Mouse (Mus musculus) stomach, postnatal 0 days (tissue): ENCODE measurements around the gene Smim17. TPM values are rescaled to one million over a fixed set of nuclear protein-coding genes. Genes with fewer than 3 reads are reported as not detected.

ENCODE experiments used
- ATAC-seq: fragments of 200-750 bp; cut with Nextera tagmentation; 2 replicates; pipeline ENCODE4 v1.8.0; 2017; ENCODE audit not compliant: low FRiP score, low TSS enrichment
- DNase-seq: peaks from one replicate; pipeline ENCODE4 v3.0.0-alpha.2; 2016; ENCODE audit warnings: low spot score
- H3K27ac ChIP-seq: fragments of 300-500 bp; sonication (generic); replicated peaks from 2 replicates; pipeline ENCODE4 v1.5.1; 2014; ENCODE audit warnings: mild to moderate bottlenecking, control low read depth
- H3K27me3 ChIP-seq: fragments of 300-500 bp; sonication (generic); 2 replicates; pipeline ENCODE4 v1.6.1; 2014; ENCODE audit warnings: low read length; ENCODE audit not compliant: control insufficient read depth, insufficient read depth
- H3K36me3 ChIP-seq: fragments of 300-500 bp; sonication (generic); 2 replicates; pipeline ENCODE4 v1.6.1; 2014; ENCODE audit warnings: low read length, mixed read lengths; ENCODE audit not compliant: control insufficient read depth, insufficient read depth
- H3K4me1 ChIP-seq: fragments of 300-500 bp; sonication (generic); replicated peaks from 2 replicates; pipeline ENCODE4 v1.6.1; 2014; ENCODE audit warnings: antibody characterized with exemption; ENCODE audit not compliant: control insufficient read depth, insufficient read depth
- H3K4me2 ChIP-seq: fragments of 300-500 bp; sonication (generic); replicated peaks from 2 replicates; pipeline ENCODE4 v1.6.1; 2014; ENCODE audit warnings: low read depth, mild to moderate bottlenecking, control low read depth, moderate library complexity
- H3K4me3 ChIP-seq: fragments of 300-500 bp; sonication (generic); 2 replicates; pipeline ENCODE4 v1.5.1; 2014; ENCODE audit warnings: low read depth, low read length, control low read depth
- H3K9ac ChIP-seq: fragments of 300-500 bp; sonication (generic); 2 replicates; pipeline ENCODE4 v1.6.1; 2014; ENCODE audit warnings: mild to moderate bottlenecking, low read length, control low read depth, mixed read lengths
- H3K9me3 ChIP-seq: fragments of 300-500 bp; sonication (generic); 2 replicates; pipeline ENCODE4 v1.6.1; 2016; ENCODE audit warnings: low read length; ENCODE audit not compliant: control insufficient read depth
- CTCF ChIP-seq: IDR thresholded peaks from 2 replicates; pipeline ENCODE4 v1.5.1; 2016; ENCODE audit warnings: antibody characterized with exemption, low read depth, mild to moderate bottlenecking, moderate library complexity
- EP300 ChIP-seq: optimal IDR thresholded peaks from 2 replicates; pipeline ENCODE3; 2016; ENCODE audit warnings: antibody characterized with exemption
- WGBS: fragments of 180-500 bp; shearing (Covaris S2); extraction: QIAGEN DNeasy Blood & Tissue Kit; methylation state at CpG from one replicate; pipeline ENCODE4 v1.1.7; 2014; 5-methylcytosine and 5-hydroxymethylcytosine counted together
- polyA plus RNA-seq: library from polyadenylated mRNA; unstranded; fragments of >200 nt; fragmentation: Nextera tagmentation; extraction: Ambion mirVana; gene quantifications from 2 replicates; pipeline ENCODE4 v1.2.1, GENCODE M21; 2015

Smim17 gene
- polyA plus RNA-seq, 1 experiment from 2014 or later: 0.02 TPM

- no peak for DNase-seq
- TF ChIP-seq CTCF (no peak), EP300 (no peak)
- H3K36me3 ChIP-seq: no peaks in the 10 kb centered on the region
- H3K4me1 ChIP-seq: no peaks in the 10 kb centered on the region
- no peak overlapping the region for H3K4me2 ChIP-seq
- no peaks in the 10 kb centered on the region for H3K27me3 ChIP-seq
- H3K27ac ChIP-seq: no peak overlapping the region
- H3K9me3 ChIP-seq: no peaks in the 10 kb centered on the region
- ATAC-seq: no peak
- H3K9ac ChIP-seq: no peak overlapping the region
- no peak overlapping the region for H3K4me3 ChIP-seq
- 85% methylated on average over 3 of the region's 3 CpGs for WGBS
These were observed 25.5 kb upstream of the Smim17 start for GRCm38 (mm10) chr7:6372993-6373392.

- H3K4me3 ChIP-seq: no peak overlapping the region
- 86% methylated on average over 8 of the region's 8 CpGs for WGBS
- H3K4me1 ChIP-seq: no peaks in the 10 kb centered on the region
- H3K27me3 ChIP-seq: no peaks in the 10 kb centered on the region
- H3K9ac ChIP-seq: no peak overlapping the region
- no peaks in the 10 kb centered on the region for H3K36me3 ChIP-seq
- no peak for TF ChIP-seq CTCF
- no peak for TF ChIP-seq EP300
- H3K4me2 ChIP-seq: no peak overlapping the region
- ATAC-seq (no peak), DNase-seq (no peak)
- no peak overlapping the region for H3K27ac ChIP-seq
- H3K9me3 ChIP-seq: no peaks in the 10 kb centered on the region
These were observed 20.1 kb upstream of the Smim17 start for GRCm38 (mm10) chr7:6378441-6378840.

GRCm38 (mm10) chr7:6381431-6381830 is 17.1 kb upstream of the Smim17 start:
- Histone ChIP-seq H3K9ac (no peak overlapping the region), H3K4me2 (no peak overlapping the region), H3K27me3 (no peaks in the 10 kb centered on the region), H3K4me3 (no peak overlapping the region), H3K36me3 (no peaks in the 10 kb centered on the region), H3K27ac (no peak overlapping the region), H3K4me1 (peaks cover 3% of the 10 kb centered on the region; the same call in 1 of the 2 replicates), H3K9me3 (no peaks in the 10 kb centered on the region)
- TF ChIP-seq CTCF (peak; percentile 39), EP300 (no peak)
- 75% methylated on average over 2 of the region's 2 CpGs for WGBS
- DNase-seq (no peak), ATAC-seq (no peak)

- Histone ChIP-seq H3K27ac (peak within 1 kb of the TSS; percentile 30; the same call in 1 of the 2 replicates), H3K4me1 (peaks cover 3% of the 10 kb centered on the region; the same call in 1 of the 2 replicates), H3K4me2 (peak within 1 kb of the TSS; percentile 89), H3K4me3 (peak within 1 kb of the TSS; percentile 58), H3K9me3 (no peaks in the 10 kb centered on the region), H3K27me3 (no peaks in the 10 kb centered on the region), H3K36me3 (no peaks in the 10 kb centered on the region), H3K9ac (peak within 1 kb of the TSS; percentile 71)
- DNase-seq (peak; percentile 95), ATAC-seq (peak; percentile 99)
- 0% methylated on average over 28 of the region's 28 CpGs for WGBS
- no peak for TF ChIP-seq EP300
- peak; percentile 60 for TF ChIP-seq CTCF
These were observed 15.5 kb upstream of the Smim17 start, which contains the start of gene Zfp28 for GRCm38 (mm10) chr7:6383044-6383455. Zfp28 (plus strand) TSS chr7:6383295.

- no peak for ATAC-seq
- TF ChIP-seq CTCF (no peak), EP300 (no peak)
- H3K9ac ChIP-seq: no peak overlapping the region
- no peak for DNase-seq
- WGBS: 72% methylated on average over 8 of the region's 8 CpGs
- H3K4me1 ChIP-seq: peaks cover 3% of the 10 kb centered on the region; the same call in 1 of the 2 replicates
- no peak overlapping the region for H3K27ac ChIP-seq
- H3K36me3 ChIP-seq: no peaks in the 10 kb centered on the region
- H3K9me3 ChIP-seq: no peaks in the 10 kb centered on the region
- peak overlapping the region; percentile 89 for H3K4me2 ChIP-seq
- no peaks in the 10 kb centered on the region for H3K27me3 ChIP-seq
- H3K4me3 ChIP-seq: peak overlapping the region; percentile 58; the same call in 1 of the 2 replicates
These were observed 14.5 kb upstream of the Smim17 start for GRCm38 (mm10) chr7:6384011-6384410.

- TF ChIP-seq CTCF (no peak), EP300 (no peak)
- H3K4me2 ChIP-seq: no peak overlapping the region
- no peaks in the 10 kb centered on the region for H3K9me3 ChIP-seq
- WGBS: 89% methylated on average over 7 of the region's 8 CpGs
- DNase-seq: no peak
- H3K27ac ChIP-seq: no peak overlapping the region
- peaks cover 3% of the 10 kb centered on the region; the same call in 1 of the 2 replicates for H3K4me1 ChIP-seq
- H3K27me3 ChIP-seq: no peaks in the 10 kb centered on the region
- H3K36me3 ChIP-seq: 0 out of 2 replicates have a peak, but pooled peaks cover 2% of the 10 kb centered on the region
- H3K4me3 ChIP-seq: no peak overlapping the region
- H3K9ac ChIP-seq: no peak overlapping the region
- no peak for ATAC-seq
These were observed 11.5 kb upstream of the Smim17 start for GRCm38 (mm10) chr7:6386995-6387394.
